Mouse (Mus musculus) lung, postnatal 14 days (tissue): ENCODE measurements at regions not wholly inside any gene's neighbourhood (a gene's known extent, or its start where the extent isn't known, plus 50 kb on each side); places are given as distances from the start of the nearest gene placed in this dataset.

Experiments
- DNase-seq: peaks from one replicate; pipeline ENCODE4 v3.0.0; 2021

- DNase-seq, result no peak
Observed at GRCm38 (mm10) chr15:87102211-87102610, 441.9 kb upstream of the Fam19a5 start.

DNA sequence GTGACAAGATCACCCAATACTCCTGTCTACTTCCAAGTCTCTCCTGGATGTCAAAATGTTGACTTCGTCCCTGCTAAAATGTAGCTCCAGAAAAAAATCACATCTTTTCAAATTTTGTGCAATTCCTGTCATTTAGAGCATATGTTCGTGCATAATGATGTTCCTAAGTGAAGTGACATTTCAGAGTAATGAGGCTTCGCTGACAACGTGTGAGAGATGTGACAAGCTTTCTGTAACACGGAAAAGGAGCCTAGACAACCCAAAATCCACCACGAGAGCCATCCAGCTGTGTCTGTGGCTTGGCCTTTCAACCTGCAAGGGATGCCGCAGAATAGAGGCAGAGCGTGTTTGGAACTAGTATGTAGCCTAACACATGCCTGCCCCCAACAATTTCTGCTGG lies 438.1 kb upstream of the Fam19a5 start:
- no peak for DNase-seq

- no peak for DNase-seq
Observed at GRCm38 (mm10) chr15:87107701-87108100, 436.4 kb upstream of the Fam19a5 start.

DNA sequence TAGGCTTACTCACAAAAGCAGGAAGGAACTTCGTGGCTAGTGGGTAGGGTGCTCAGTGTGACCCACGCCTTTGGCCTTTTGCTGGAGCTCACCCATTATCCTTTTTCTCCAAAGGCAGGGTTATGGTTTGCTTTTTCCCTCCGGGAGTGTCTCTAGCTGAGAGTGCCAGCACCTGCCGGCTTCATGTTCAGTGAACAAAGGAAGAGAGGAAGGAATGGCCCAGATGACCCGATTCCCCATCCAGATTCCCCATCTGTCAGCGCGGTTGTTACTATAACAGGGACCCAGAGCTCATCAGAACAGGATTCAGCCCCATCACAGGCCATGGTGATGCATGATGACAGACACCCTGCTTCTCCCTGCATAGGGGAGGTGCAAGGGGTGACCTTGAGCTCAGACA lies 435.7 kb upstream of the Fam19a5 start:
- no peak for DNase-seq

DNA sequence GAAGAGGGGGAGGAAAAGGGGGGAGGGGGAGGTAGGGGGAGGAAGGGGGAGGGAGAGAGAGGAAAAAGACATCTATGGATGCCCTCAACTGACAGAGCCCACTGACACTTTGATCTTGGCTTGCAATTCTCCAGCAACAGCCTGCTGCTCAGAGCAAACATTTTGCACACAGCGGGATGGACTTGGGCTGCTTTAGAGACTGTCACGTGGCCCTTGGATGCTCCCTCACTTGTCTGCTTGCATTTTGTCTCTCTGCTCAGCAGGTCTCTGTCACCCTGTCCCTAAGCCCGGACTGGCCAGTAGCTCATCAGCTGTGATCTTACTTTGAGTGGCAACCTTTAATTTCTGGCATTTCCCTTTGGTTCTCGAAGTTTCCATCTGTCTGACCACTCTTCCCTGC lies 421.4 kb upstream of the Fam19a5 start:
- no peak for DNase-seq

- no peak for DNase-seq
Observed at GRCm38 (mm10) chr15:87125427-87126148, 418.5 kb upstream of the Fam19a5 start.

DNA sequence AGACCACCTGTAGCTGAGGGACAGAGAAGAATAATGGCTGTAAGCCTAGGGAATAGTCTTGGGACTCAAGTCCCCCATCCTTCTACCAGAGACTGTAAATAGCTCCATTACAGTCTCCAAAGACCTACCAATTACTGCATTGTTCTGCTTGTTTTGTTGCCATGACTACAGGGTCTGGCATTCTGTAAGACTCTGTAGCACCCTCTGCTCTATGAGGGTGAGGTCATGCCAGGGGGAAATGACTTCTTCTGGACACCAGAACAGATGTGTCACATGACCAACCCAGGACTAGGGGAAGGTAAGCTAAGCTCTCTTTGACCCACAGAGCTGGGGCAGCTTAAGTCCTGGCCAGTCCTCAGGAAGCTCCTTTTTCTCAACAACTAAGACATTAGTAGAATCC lies 405.2 kb upstream of the Fam19a5 start:
- DNase-seq, result no peak

DNA sequence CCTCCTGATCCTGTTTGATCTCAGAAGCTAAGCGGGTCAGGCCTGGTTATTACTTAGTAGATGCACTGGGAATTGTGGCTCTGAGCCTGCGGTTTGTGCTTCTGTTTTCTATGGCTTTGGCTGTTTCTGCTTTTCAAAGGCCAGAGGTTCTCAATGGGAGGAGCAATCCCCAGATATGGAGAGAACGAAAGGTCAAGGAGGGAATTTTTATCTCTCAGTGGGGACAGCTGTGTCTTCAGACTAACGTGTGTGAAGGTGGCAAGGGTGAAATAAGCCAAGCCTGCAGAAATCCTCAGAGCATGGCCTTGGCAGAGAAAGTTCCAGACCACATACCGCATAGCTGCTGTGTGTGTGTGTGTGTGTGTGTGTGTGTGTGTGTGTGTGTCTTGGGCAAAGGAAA lies 375.0 kb upstream of the Fam19a5 start:
- no peak for DNase-seq

DNA sequence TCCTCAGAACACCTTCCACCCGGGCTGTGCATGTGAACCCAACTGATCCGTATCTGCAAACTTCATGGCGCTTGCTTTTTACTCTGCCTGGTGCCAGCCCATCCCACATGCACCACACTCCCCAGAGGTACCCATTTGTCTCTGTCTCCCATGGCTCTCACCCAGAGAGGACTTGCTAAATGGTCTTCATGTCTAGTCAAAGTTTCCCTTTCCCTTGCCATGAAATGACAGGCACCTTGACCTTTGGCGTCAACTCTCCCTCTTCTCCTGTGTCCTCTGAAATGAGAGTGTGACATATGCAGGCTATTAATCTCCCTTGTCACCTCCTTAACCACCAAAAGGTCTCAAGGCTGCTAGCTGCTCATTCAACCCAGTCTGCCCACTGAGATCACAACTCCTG lies 373.2 kb upstream of the Fam19a5 start:
- no peak for DNase-seq

DNA sequence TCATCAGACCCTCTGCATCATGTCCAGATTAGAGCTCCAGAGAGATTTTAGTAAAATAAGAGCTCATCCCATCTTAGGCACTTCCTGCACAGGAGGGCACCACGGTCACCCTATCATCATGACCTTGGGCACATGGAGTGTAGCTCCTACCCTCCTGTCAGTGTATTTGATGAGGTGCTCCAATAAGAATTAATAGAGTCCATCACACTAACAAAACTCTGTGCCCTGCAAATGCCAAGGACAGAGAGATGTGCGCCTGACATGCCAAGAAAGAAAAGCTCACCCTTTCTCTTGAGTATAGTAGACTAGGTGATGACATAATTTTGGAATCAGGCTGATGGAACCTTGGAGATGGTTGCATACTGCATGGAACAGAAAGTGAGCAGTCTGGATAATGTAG lies 371.0 kb upstream of the Fam19a5 start:
- no peak for DNase-seq

DNA sequence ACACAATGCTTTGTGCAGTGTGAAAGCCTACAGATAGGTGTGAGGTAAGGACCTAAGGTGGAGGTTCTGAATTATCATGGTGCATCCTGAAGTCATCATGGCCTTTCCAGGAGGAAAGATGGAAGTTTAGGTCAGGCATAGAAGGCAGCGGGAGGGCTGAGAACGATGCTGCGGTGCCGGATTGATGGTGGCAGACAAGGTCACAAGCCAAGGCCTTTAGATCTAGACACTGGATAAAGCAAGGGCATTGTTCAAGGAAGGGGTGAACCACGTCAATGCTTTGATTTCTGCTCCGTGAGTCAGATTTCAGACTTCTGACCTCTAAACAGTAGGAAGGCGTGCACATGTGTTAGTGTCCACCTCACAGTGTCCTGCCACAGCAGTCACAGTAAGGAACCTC lies 365.5 kb upstream of the Fam19a5 start:
- DNase-seq, result no peak

DNA sequence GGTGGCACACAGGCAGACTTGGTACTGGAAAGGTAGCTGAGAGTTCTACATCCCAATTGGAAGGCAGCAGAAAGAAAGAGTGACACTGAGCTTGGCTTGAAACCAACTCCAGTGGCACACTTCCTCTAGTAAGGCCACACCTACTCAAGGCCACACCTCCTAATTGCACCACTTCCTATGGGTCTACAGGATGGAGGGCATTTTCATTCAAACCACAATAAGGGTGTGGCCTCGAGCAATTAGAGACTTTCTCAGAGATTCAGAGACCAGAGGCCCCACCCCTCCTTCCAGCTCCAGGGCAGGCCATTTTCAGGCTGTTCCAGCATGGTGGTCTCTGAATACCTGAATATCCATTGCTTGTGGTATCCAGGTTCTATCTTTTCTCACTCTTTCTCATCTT lies 363.3 kb upstream of the Fam19a5 start:
- DNase-seq, result no peak

- DNase-seq, result no peak
Observed at GRCm38 (mm10) chr15:87184248-87184647, 359.9 kb upstream of the Fam19a5 start.

DNA sequence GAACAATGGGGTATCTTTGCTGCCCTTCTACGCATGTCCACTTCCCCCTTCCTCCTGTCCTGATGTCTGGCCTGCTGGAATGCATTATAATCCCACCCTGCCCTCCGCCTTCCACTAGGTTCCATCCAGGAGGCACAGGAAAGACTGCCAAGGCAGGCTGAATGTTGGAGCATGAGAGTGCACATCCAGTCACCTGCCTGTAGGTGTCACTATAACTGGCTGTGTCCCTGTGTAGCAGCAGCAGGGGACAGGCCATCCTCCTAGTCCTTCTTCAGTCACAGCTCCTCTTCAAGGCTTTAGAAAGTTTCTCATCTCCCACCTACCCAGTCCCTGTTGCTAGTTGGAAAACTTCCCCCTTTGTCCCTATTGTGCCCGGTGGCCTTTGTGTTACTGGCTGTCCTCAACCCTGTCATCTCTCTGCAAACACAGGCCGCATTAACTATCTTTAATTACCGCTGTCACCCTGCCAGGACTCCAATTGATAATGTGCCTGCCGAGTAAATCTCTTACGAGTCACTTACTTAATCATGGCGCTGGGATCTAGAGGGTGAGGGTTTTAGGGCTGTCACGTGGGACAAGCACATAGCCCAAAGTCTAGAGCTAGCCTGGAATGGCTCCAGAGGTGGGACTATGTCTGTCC lies 355.2 kb upstream of the Fam19a5 start:
- no peak for DNase-seq

DNA sequence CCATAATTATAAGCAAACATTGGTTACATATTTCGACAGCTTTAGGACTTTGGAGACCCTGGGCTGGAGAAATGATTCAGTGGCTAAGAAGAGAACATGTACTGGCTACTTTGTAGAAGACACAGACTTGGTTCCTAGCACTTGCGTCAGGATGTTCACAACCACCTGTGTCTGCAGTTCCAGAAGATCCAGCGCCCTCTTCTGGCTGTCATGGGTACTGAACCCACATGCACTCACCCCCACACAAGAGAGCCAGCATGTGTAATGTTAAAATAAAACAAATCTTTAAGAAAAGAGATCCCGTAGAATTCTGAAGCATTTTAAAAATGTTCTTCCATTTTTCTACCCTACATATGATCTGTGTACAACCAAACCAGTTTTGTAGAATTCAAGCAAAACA lies 352.2 kb upstream of the Fam19a5 start:
- DNase-seq, result no peak

DNA sequence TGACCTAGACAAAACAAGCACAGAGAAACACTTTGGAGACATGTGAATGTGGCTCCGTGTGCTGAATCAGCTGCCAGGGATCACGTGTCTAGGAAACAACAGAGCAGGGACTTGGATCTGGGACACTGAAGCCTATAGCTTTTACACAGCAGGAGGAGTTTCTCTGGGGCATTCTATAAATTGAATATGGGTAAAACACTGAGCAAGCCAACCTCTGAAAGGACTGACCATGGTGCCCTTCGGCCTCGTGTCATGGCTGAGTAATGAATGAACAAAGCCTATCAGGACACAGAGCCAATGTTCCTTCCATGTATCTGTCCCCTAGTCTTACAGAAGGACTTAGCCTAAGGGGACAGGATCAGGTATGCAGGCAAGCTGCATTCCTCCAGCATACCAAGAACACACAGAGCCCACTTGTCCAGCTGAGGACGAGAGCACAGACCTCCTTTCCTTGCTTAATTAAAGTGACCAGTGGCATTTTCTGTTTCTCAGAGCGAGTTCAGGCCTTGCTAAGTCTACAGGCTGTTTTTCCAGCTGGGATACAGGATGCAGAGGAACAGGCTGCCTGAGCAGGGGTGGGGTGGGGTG lies 347.7 kb upstream of the Fam19a5 start:
- DNase-seq, result no peak

DNA sequence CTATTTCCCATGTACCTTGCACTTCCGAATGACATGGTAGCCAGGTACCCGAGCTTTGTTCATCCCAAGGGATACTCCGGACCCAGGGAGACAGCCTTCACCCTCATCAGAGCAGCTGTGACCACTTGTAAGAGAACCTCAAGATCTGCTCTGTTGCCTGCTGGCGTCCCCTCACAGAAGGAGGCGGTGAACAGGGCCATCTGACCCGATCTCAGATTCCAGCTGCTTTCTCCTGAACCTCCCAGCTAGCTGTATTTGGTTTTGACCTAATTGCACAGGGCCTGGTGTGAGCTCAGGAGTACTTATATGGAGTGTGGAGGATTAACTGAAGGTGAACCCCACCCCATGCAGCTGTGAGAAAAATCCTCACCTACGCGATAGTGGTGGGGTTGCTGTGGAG lies 344.5 kb upstream of the Fam19a5 start:
- no peak for DNase-seq

DNA sequence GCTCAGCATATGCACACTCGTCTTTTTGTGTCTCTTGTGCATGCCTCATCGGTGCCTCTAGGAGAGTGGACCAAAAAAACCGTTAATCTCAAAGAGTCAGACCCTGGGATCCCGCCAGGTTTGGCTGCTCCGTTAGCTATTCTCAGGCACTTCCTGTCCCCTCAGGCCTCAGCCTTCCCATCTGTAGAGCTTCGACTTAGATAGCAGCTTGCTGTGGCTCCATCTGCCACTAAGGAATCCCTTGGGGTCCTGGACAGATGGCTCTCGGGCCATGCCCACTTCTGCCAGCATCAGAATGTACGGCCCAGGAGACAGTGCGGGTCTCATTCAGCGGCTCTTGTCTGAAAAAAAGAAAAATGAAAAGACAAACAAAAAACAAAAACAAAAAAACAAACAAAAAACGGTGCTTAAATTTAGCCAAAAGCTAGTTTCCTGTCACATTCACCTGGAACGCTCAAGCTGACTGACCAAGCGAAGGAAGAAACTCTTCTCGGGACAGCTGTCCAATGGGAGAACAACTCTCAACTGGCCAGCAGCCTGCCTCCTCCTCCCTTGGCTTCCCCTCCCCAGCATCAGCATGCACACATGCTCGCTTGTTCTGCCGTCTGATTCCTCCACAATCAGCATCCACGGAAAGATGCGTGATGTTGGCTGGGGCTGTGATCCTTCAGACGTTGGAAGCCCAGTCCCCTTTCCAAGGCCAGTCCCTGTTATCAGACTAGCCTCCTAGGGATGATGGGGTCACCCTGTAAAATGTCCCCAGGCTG lies 343.6 kb upstream of the Fam19a5 start:
- no peak for DNase-seq

- DNase-seq, result no peak
Observed at GRCm38 (mm10) chr15:87201055-87201454, 343.0 kb upstream of the Fam19a5 start.

DNA sequence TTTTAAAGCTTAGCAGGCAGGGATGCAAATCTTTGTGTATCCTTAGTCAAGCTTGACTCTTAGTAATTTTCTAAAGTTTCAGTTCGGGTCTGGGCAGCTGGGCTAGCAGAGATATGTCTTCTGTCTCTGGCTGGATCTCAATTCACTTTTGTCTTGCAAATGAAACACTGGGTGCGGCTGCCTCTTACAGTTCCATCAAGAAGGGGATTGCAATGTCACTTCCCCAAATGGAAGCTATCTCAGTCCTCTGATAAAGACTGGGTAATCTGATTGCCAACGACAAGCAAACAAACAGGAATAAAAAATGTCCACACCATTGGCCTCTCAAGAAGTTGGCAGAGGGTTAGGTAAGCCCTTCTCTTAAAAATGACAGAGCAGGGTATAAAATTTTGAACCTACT lies 314.1 kb upstream of the Fam19a5 start:
- DNase-seq, result no peak

GRCm38 (mm10) chr15:87236096-87236495 lies 308.0 kb upstream of the Fam19a5 start:
- no peak for DNase-seq

- DNase-seq, result no peak
Observed at GRCm38 (mm10) chr15:87239057-87239456, 305.0 kb upstream of the Fam19a5 start.

DNA sequence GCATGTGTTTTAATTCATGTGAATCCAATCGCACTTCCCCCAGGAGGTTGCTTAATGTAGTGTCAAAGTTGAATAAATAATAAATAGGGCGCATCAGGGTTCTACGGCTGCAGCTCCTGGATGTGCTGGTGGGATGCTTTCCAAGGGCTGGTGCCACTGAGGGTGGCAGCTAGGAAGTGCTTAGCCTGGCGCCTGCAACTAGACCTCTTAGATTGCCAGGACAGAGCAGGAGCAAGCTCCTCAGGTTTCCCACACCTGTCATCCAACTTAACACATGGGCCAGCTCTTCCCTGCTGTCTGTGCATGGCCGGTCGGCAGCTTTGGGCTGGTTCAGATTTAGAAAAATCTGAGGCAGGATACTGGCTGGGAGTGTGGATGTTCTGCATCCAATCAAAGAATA lies 282.6 kb upstream of the Fam19a5 start:
- DNase-seq, result no peak

DNA sequence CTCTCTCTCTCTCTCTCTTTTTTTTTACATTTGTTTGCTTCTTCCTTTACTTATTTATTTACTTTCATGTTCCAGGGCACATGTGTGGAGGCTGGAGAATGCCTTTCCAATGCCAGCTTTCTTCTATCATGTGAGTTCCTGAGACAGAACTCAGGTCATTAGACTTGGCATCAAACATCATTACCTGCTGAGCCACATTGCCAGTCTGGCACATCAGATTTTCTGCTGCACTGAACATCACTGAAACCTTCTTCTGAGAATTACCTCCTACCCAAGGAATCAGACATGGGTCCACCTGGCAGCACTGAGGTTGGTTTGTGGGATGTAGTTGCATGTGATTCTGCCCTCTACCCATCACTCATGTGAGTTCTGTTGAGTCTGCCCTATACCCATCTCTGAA lies 279.2 kb upstream of the Fam19a5 start:
- no peak for DNase-seq
